Mouse (Mus musculus): ENCODE results near the gene Meis2. TPM values are rescaled to one million over a fixed set of nuclear protein-coding genes. Genes with fewer than 3 reads are reported as not detected.

The Meis2 gene
- polyA plus RNA-seq, 1 experiment from 2014 or later: 52.8 TPM

DNA sequence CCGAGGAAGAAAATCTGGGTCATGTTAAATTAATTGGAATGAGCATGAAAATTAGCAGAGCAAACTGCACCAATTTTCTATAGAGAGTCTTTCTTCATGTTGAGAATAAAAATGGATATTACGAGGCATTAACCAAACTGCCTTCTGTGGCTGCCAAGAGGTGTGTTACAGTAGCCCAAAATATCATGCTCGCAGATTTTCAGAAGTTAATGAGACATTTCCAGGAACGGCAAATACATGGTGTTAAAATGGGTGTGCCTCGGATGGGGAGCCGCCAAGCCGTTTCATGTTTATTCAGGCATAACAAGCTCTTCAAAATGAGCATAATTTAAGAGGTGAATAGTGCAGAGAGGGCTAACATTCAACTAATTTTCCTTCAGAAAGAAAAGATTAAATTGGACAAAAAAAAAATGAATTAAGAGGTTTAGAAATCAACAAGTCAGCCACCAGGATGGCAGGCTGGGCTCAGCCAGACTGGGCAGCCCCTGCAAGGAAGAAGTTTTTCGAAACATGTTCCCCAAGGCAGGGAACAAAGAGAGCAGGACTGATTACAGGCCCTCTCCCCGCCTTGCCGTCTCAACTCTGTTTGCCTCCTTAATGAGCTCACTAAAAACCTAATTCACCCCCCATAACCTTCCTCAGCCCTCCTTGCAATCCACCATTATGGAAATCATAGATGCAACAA, 46.7 kb downstream of the Meis2 start:
- no peak overlapping the region for H3K4me2 ChIP-seq (ENCODE audit: low read length)
- H3K4me1 ChIP-seq (replicated peaks; ENCODE audit: insufficient read depth, low read length): peaks cover 11% of the 10 kb centered on the region
- 0 out of 2 replicates have a peak, but pooled peaks cover 3% of the 10 kb centered on the region for H3K36me3 ChIP-seq (ENCODE audit: insufficient read depth, low read length)
- ATAC-seq (replicated peaks; ENCODE audit: low FRiP score, low read depth) (no peak), DNase-seq (ENCODE audit: low spot score) (no peak)
- no peak overlapping the region for H3K9ac ChIP-seq (ENCODE audit: low read depth, low read length)
- H3K27me3 ChIP-seq (ENCODE audit: insufficient read depth, low read length): no peaks in the 10 kb centered on the region
- no peak overlapping the region for H3K4me3 ChIP-seq (replicated peaks; ENCODE audit: low read depth, low read length)
- no peak for TF ChIP-seq CTCF (IDR thresholded peaks at IDR 0.05; ENCODE audit: low read depth)
- peak overlapping the region; percentile 38; the same call in 1 of the 2 replicates for H3K27ac ChIP-seq
- H3K9me3 ChIP-seq (replicated peaks; ENCODE audit: low read length): no peaks in the 10 kb centered on the region
- 32% methylated on average over 10 of the region's 10 CpGs for WGBS

DNA sequence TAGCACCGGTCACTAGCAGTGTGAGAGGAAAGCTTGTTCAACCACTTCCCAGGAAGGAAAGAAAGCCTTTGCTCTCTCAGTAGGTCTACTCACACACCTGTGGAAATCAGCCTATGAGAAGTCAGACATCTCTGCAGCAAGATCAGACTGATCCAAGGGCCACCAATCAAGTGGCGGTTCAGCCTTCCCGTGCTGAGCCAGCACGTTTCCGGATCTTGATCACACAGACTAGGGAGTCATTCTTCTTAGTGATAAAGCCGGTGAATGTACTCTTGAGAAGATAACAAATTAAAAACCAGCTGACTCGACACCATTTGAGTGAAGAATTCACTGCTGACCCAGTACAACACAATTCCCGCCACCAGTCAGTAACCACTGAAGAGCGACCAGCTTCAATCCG, 50.1 kb downstream of the Meis2 start:
- no peak overlapping the region for H3K4me2 ChIP-seq (ENCODE audit: low read length)
- H3K9me3 ChIP-seq (replicated peaks; ENCODE audit: low read length): no peaks in the 10 kb centered on the region
- no peak for ATAC-seq (replicated peaks; ENCODE audit: low FRiP score, low read depth)
- TF ChIP-seq CTCF (IDR thresholded peaks at IDR 0.05; ENCODE audit: low read depth): no peak
- no peak overlapping the region for H3K9ac ChIP-seq (ENCODE audit: low read depth, low read length)
- no peaks in the 10 kb centered on the region for H3K27me3 ChIP-seq (ENCODE audit: insufficient read depth, low read length)
- no peak for DNase-seq (ENCODE audit: low spot score)
- no peak overlapping the region for H3K27ac ChIP-seq
- no peak overlapping the region for H3K4me3 ChIP-seq (replicated peaks; ENCODE audit: low read depth, low read length)
- 0 out of 2 replicates have a peak, but pooled peaks cover 3% of the 10 kb centered on the region for H3K36me3 ChIP-seq (ENCODE audit: insufficient read depth, low read length)
- peaks cover 9% of the 10 kb centered on the region for H3K4me1 ChIP-seq (replicated peaks; ENCODE audit: insufficient read depth, low read length)
- WGBS: 48% methylated on average over 10 of the region's 10 CpGs

DNA sequence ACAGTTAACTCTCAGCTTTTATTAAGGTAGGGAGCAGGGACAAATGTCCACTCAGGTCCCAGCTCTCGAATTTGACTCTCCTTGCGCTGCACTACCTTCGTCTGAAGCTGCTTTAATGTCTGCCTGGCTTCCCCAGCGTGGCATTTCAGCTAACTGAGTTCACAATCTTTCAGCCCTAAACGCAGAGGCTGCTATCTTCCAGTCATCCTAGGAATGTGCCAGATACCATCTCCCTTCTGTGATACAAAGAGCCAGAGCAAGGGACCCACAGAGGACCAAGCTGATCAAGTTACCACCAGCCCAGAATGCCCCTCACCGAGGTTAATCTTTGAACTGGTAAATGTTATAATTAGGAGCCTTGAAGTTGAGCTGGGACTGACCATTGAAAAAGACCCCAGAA, 55.2 kb downstream of the Meis2 start:
- ATAC-seq (replicated peaks; ENCODE audit: low FRiP score, low read depth): no peak
- H3K4me2 ChIP-seq (ENCODE audit: low read length): no peak overlapping the region
- H3K9ac ChIP-seq (ENCODE audit: low read depth, low read length): no peak overlapping the region

DNA sequence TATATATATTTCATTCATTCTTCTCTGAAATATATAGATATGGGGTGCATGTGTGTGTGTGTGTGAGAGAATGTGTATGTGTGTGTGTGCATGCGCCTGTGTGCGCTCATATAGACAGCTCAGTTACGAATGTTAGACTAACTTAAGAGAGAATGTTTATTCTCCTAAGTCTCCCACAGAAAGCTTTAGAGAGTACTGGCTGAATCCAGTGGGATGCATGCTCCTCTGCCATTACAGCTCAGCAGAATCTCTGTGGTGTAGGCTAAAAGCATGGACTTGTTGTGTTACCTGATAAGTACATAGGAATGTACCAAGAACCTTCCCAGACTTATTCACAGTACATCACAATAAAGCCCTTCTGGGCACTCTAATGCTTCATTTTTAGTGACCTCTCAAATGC, 55.6 kb downstream of the Meis2 start:
- no peak overlapping the region for H3K4me2 ChIP-seq (ENCODE audit: low read length)
- TF ChIP-seq CTCF (IDR thresholded peaks at IDR 0.05; ENCODE audit: low read depth): no peak
- no peak overlapping the region for H3K27ac ChIP-seq
- H3K4me3 ChIP-seq (replicated peaks; ENCODE audit: low read depth, low read length): no peak overlapping the region
- no peak overlapping the region for H3K9ac ChIP-seq (ENCODE audit: low read depth, low read length)
- 0 out of 2 replicates have a peak, but pooled peaks cover 3% of the 10 kb centered on the region for H3K36me3 ChIP-seq (ENCODE audit: insufficient read depth, low read length)
- DNase-seq (ENCODE audit: low spot score) (no peak), ATAC-seq (replicated peaks; ENCODE audit: low FRiP score, low read depth) (no peak)
- H3K9me3 ChIP-seq (replicated peaks; ENCODE audit: low read length): no peaks in the 10 kb centered on the region
- H3K27me3 ChIP-seq (ENCODE audit: insufficient read depth, low read length): no peaks in the 10 kb centered on the region
- H3K4me1 ChIP-seq (replicated peaks; ENCODE audit: insufficient read depth, low read length): peaks cover 12% of the 10 kb centered on the region
- 74% methylated on average over 3 of the region's 3 CpGs for WGBS

More for the DNA sequence above, 55.2 kb downstream of the Meis2 start:
- no peak overlapping the region for H3K4me3 ChIP-seq (replicated peaks; ENCODE audit: low read depth, low read length)
- peaks cover 12% of the 10 kb centered on the region for H3K4me1 ChIP-seq (replicated peaks; ENCODE audit: insufficient read depth, low read length)
- no peak for TF ChIP-seq CTCF (IDR thresholded peaks at IDR 0.05; ENCODE audit: low read depth)
- WGBS: 20% methylated on average over 6 of the region's 6 CpGs
- H3K27ac ChIP-seq: no peak overlapping the region
- H3K9me3 ChIP-seq (replicated peaks; ENCODE audit: low read length): no peaks in the 10 kb centered on the region
- no peak for DNase-seq (ENCODE audit: low spot score)
- 0 out of 2 replicates have a peak, but pooled peaks cover 3% of the 10 kb centered on the region for H3K36me3 ChIP-seq (ENCODE audit: insufficient read depth, low read length)
- no peaks in the 10 kb centered on the region for H3K27me3 ChIP-seq (ENCODE audit: insufficient read depth, low read length)

DNA sequence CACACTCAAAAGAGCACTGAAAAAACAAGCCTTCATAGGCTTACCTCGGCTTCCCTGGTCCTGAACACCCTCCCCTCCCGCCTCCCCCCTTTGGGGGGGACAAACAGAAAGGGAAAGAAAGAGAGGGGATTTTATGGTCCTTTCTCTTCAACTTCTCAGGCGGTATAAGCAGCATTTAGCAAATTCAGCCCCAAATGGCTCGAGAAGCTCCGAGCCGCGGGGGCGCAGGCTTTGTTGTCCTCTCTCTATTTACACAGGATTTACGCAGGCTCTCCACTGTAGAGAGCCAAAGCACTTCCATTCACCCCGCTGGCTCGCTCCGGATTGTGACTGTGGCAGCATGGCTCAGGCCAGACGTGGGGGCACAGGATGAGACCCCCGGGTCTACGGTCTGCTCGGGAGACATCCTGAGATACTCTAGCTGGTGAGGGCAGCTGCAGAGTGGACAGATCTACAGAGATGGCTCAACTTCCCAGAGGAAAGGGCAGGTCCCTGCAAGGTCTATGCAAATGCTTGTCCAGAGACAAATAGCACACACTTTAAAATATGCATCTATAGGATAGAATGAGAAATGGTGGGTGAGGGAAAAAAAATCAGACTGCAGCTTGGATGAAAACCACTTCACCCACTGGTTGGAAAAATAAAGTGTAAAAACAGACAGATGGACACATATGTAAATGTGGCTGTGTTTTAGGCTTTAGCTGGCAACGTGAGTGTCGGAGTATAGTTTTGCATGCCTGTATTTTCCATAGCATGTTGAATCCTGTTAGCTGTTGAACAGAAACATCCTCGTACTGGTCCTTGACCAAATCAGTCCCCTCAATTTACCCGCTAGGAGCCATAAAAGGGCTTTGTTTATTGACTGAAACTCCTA, 56.3 kb downstream of the Meis2 start:
- ATAC-seq (replicated peaks; ENCODE audit: low FRiP score, low read depth): no peak
- Histone ChIP-seq H3K4me1 (replicated peaks; ENCODE audit: insufficient read depth, low read length) (peaks cover 12% of the 10 kb centered on the region), H3K9me3 (replicated peaks; ENCODE audit: low read length) (no peaks in the 10 kb centered on the region), H3K9ac (ENCODE audit: low read depth, low read length) (no peak overlapping the region), H3K4me2 (ENCODE audit: low read length) (peak overlapping the region; percentile 57), H3K27me3 (ENCODE audit: insufficient read depth, low read length) (no peaks in the 10 kb centered on the region), H3K27ac (no peak overlapping the region), H3K4me3 (replicated peaks; ENCODE audit: low read depth, low read length) (peak overlapping the region; percentile 16; the same call in 1 of the 2 replicates), H3K36me3 (ENCODE audit: insufficient read depth, low read length) (no peaks in the 10 kb centered on the region)
- no peak for TF ChIP-seq CTCF (IDR thresholded peaks at IDR 0.05; ENCODE audit: low read depth)
- WGBS: 28% methylated on average over 19 of the region's 20 CpGs
- DNase-seq (ENCODE audit: low spot score): no peak

DNA sequence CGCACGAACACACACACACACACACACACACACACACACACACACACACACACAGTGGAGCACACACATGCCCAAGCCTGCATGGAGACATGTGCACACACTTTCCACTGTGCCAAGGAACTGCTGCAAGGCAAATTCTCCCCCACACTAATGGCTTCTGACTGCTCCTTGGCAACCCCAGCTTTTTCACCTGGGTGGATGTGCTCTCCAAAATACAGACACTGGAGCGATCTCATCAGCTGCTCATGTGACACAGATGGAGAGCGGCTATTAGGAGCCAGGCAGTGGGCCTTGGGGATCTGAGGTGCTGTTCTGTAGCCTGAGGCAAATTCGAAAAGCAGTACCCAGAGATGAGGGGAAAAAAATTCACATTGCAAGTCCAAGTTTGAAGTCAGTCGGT, 63.3 kb downstream of the Meis2 start:
- Histone ChIP-seq H3K9me3 (replicated peaks; ENCODE audit: low read length) (no peaks in the 10 kb centered on the region), H3K4me3 (replicated peaks; ENCODE audit: low read depth, low read length) (no peak overlapping the region), H3K27ac (no peak overlapping the region), H3K4me1 (replicated peaks; ENCODE audit: insufficient read depth, low read length) (0 out of 2 replicates have a peak, but pooled peaks cover 8% of the 10 kb centered on the region), H3K36me3 (ENCODE audit: insufficient read depth, low read length) (0 out of 2 replicates have a peak, but pooled peaks cover 14% of the 10 kb centered on the region), H3K4me2 (ENCODE audit: low read length) (no peak overlapping the region), H3K9ac (ENCODE audit: low read depth, low read length) (no peak overlapping the region), H3K27me3 (ENCODE audit: insufficient read depth, low read length) (no peaks in the 10 kb centered on the region)
- WGBS: 63% methylated on average over 6 of the region's 6 CpGs
- no peak for DNase-seq (ENCODE audit: low spot score)
- ATAC-seq (replicated peaks; ENCODE audit: low FRiP score, low read depth): no peak
- TF ChIP-seq CTCF (IDR thresholded peaks at IDR 0.05; ENCODE audit: low read depth): no peak

Measured in kidney, postnatal 0 days (tissue).